Mouse (Mus musculus): Measurements from ENCODE around the gene Pglyrp2. TPM values are rescaled to one million over a fixed set of nuclear protein-coding genes. Genes with fewer than 3 reads are reported as not detected.

Gene Pglyrp2
- polyA plus RNA-seq, 1 experiment from 2014 or later: 0.07 TPM

- H3K4me1 ChIP-seq: peaks cover 24% of the 10 kb centered on the region
- no peak overlapping the region for H3K27ac ChIP-seq
- no peaks in the 10 kb centered on the region for H3K9me3 ChIP-seq
- H3K27me3 ChIP-seq (ENCODE audit: poor library complexity, severe bottlenecking): peaks cover 92% of the 10 kb centered on the region
- H3K36me3 ChIP-seq (replicated peaks): no peaks in the 10 kb centered on the region
- no peak overlapping the region for H3K4me3 ChIP-seq
- no peak for DNase-seq (ENCODE audit: extremely low spot score, low spot score)
- 88% methylated on average over 10 of the region's 10 CpGs for WGBS
Measured at GRCm38 (mm10) chr17:32393944-32394343, 30.0 kb downstream of the Pglyrp2 start.

- Histone ChIP-seq H3K4me1 (peaks cover 34% of the 10 kb centered on the region), H3K27ac (peak within 1 kb of the TSS; percentile 96), H3K27me3 (ENCODE audit: poor library complexity, severe bottlenecking) (peaks cover 54% of the 10 kb centered on the region), H3K4me3 (peak within 1 kb of the TSS; percentile 88), H3K9me3 (no peaks in the 10 kb centered on the region), H3K36me3 (replicated peaks) (peaks cover 10% of the 10 kb centered on the region)
- peak; percentile 90 for DNase-seq (ENCODE audit: extremely low spot score, low spot score)
- WGBS: 0% methylated on average over 38 of the region's 44 CpGs
Measured at GRCm38 (mm10) chr17:32389101-32389659, 34.8 kb downstream of the Pglyrp2 start, which contains the start of gene Wiz. Gene Wiz, minus strand, starts transcription at chr17:32389439.

DNA sequence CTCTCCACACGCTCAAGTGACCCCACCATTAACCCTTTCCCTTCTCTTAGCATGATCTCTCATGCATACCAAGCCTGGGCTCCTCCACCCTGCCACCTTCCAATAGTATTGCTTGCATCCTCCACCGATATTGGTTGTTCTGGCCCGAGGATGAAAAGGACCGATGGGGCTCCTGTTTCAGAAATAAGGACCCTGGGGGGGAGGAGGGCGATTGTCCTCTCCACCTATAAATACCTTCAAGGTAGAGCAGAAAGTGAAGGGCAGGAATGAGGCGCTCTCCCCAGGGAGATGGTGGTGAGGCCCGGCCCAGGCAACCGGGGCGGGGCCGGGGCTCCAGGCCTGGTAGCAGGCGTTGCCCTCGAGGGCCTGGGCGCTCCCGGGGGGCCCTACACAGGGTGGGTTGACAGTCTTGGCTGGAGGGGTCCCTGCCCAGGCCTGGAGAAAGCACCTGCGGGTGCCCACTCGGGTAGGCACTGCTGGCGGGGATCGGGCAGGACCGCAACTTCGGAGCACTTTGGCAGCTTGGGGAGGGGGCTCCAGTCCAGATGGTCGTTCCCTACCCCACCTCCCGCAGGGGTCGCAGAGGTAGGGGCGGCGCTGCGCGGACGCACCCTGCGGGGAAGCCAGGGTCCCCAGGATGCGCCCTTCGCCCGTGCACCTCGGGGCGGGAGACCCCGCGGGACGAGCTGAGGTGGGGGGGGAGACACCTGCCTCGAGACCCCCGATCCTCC, 35.4 kb downstream of the Pglyrp2 start:
- H3K4me3 ChIP-seq: peak overlapping the region; percentile 88
- peaks cover 47% of the 10 kb centered on the region for H3K27me3 ChIP-seq (ENCODE audit: poor library complexity, severe bottlenecking)
- H3K27ac ChIP-seq: peak overlapping the region; percentile 96
- DNase-seq (ENCODE audit: extremely low spot score, low spot score): peak; percentile 35
- H3K4me1 ChIP-seq: peaks cover 34% of the 10 kb centered on the region
- WGBS: under 1% methylated on average over 38 of the region's 39 CpGs
- no peaks in the 10 kb centered on the region for H3K9me3 ChIP-seq
- H3K36me3 ChIP-seq (replicated peaks): peaks cover 17% of the 10 kb centered on the region

DNA sequence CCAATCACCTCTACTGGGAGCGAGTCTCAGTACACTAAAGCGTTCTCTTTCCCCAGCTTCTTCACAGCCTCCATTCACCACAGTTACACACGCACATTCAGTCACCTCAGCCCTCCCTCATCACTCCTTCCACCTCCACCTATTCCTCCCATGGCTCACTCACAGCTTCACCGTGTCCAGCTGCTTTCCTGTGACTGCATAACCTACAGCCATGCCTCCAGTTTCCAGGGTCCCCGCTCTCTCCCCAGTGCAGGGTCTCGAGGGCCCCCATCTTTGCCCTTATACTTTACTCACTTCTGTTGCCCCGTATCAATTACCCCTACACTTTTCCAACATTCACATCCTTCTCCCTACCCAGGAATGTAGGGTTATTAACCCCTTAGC, 36.0 kb downstream of the Pglyrp2 start:
- Histone ChIP-seq H3K9me3 (no peaks in the 10 kb centered on the region), H3K27me3 (ENCODE audit: poor library complexity, severe bottlenecking) (peaks cover 42% of the 10 kb centered on the region), H3K36me3 (replicated peaks) (peaks cover 22% of the 10 kb centered on the region), H3K4me3 (peak overlapping the region; percentile 88), H3K4me1 (peaks cover 34% of the 10 kb centered on the region), H3K27ac (peak overlapping the region; percentile 96)
- WGBS: 40% methylated on average over 7 of the region's 7 CpGs
- no peak for DNase-seq (ENCODE audit: extremely low spot score, low spot score)

GRCm38 (mm10) chr17:32386659-32387432, 37.1 kb downstream of the Pglyrp2 start:
- no peak for DNase-seq (ENCODE audit: extremely low spot score, low spot score)

DNA sequence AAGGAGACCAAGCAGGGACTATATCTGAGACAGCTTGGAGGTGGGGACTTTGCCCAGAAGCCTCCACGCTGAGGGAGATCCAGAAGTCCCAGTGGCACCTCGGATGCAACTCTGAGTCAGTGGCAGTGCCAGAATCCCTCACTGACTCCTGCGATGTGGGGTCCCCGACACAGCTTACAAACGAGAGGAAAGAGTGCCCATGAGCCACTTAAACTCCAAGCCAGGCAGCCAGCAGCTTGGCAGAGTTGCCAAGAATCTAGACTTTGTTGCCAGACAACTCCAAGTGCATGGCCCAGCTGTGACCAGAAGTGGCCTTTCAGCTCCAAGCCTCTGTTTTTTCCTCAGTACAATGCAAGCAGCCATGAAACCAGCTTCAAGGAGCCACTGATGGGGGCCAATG, 40.3 kb downstream of the Pglyrp2 start:
- peaks cover 37% of the 10 kb centered on the region for H3K36me3 ChIP-seq (replicated peaks)
- no peaks in the 10 kb centered on the region for H3K9me3 ChIP-seq
- peaks cover 20% of the 10 kb centered on the region for H3K4me1 ChIP-seq
- DNase-seq (ENCODE audit: extremely low spot score, low spot score): no peak
- 85% methylated on average over 5 of the region's 5 CpGs for WGBS
- peaks cover 10% of the 10 kb centered on the region; the same call in 1 of the 2 replicates for H3K27me3 ChIP-seq (ENCODE audit: poor library complexity, severe bottlenecking)
- no peak overlapping the region for H3K27ac ChIP-seq
- no peak overlapping the region for H3K4me3 ChIP-seq

More at GRCm38 (mm10) chr17:32386659-32387432, 37.1 kb downstream of the Pglyrp2 start:
- WGBS: 71% methylated on average over 9 of the region's 9 CpGs
- H3K36me3 ChIP-seq (replicated peaks): peaks cover 32% of the 10 kb centered on the region
- H3K27ac ChIP-seq: no peak overlapping the region
- no peak overlapping the region; the same call in 1 of the 2 replicates for H3K4me3 ChIP-seq
- H3K27me3 ChIP-seq (ENCODE audit: poor library complexity, severe bottlenecking): peaks cover 30% of the 10 kb centered on the region
- H3K9me3 ChIP-seq: no peaks in the 10 kb centered on the region
- H3K4me1 ChIP-seq: peaks cover 26% of the 10 kb centered on the region

DNA sequence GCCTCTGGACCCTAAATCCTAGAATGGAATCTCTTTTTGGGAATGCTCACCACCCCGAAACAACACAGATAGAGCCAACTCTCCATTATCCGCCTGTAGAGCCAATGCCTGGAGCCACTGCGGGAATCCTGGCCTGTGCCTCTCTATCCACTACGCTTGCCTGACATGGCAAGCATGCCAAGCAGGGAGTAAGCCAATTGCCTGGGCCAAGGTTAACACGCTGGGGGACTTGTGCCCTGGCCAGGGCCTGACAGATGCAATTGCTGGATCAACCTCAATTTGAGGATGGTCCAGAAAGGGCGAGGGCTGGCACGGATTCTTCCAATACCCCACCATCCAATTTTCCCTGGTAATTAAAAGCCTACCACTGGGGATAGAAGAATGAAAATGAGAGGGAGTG, 41.4 kb downstream of the Pglyrp2 start:
- no peaks in the 10 kb centered on the region for H3K9me3 ChIP-seq
- H3K4me1 ChIP-seq: peaks cover 9% of the 10 kb centered on the region
- H3K27ac ChIP-seq: no peak overlapping the region
- H3K36me3 ChIP-seq (replicated peaks): peaks cover 47% of the 10 kb centered on the region
- H3K27me3 ChIP-seq (ENCODE audit: poor library complexity, severe bottlenecking): 0 out of 2 replicates have a peak, but pooled peaks cover 4% of the 10 kb centered on the region
- DNase-seq (ENCODE audit: extremely low spot score, low spot score): no peak
- WGBS: 93% methylated on average over 7 of the region's 7 CpGs
- no peak overlapping the region for H3K4me3 ChIP-seq

- 79% methylated on average over 2 of the region's 2 CpGs for WGBS
- Histone ChIP-seq H3K27me3 (ENCODE audit: poor library complexity, severe bottlenecking) (no peaks in the 10 kb centered on the region), H3K9me3 (no peaks in the 10 kb centered on the region), H3K4me1 (peaks cover 14% of the 10 kb centered on the region), H3K36me3 (replicated peaks) (peaks cover 47% of the 10 kb centered on the region), H3K27ac (no peak overlapping the region), H3K4me3 (no peak overlapping the region)
- no peak for DNase-seq (ENCODE audit: extremely low spot score, low spot score)
Measured at GRCm38 (mm10) chr17:32378786-32379185, 45.2 kb downstream of the Pglyrp2 start.

GRCm38 (mm10) chr17:32377137-32377536, 46.8 kb downstream of the Pglyrp2 start:
- no peak overlapping the region for H3K27ac ChIP-seq
- H3K36me3 ChIP-seq (replicated peaks): peaks cover 30% of the 10 kb centered on the region
- H3K9me3 ChIP-seq: no peaks in the 10 kb centered on the region
- H3K4me1 ChIP-seq: peaks cover 14% of the 10 kb centered on the region
- WGBS: 87% methylated on average over 9 of the region's 9 CpGs
- no peak for DNase-seq (ENCODE audit: extremely low spot score, low spot score)
- no peaks in the 10 kb centered on the region for H3K27me3 ChIP-seq (ENCODE audit: poor library complexity, severe bottlenecking)
- no peak overlapping the region for H3K4me3 ChIP-seq

GRCm38 (mm10) chr17:32376475-32376874, 47.5 kb downstream of the Pglyrp2 start:
- DNase-seq (ENCODE audit: extremely low spot score, low spot score): no peak
- Histone ChIP-seq H3K27ac (no peak overlapping the region), H3K36me3 (replicated peaks) (peaks cover 29% of the 10 kb centered on the region), H3K4me3 (no peak overlapping the region), H3K27me3 (ENCODE audit: poor library complexity, severe bottlenecking) (no peaks in the 10 kb centered on the region), H3K9me3 (no peaks in the 10 kb centered on the region), H3K4me1 (peaks cover 14% of the 10 kb centered on the region)
- 91% methylated on average over 15 of the region's 15 CpGs for WGBS

GRCm38 (mm10) chr17:32368991-32369578, 54.9 kb downstream of the Pglyrp2 start:
- peak overlapping the region; percentile 78 for H3K27ac ChIP-seq
- peaks cover 4% of the 10 kb centered on the region; the same call in 1 of the 2 replicates for H3K27me3 ChIP-seq (ENCODE audit: poor library complexity, severe bottlenecking)
- DNase-seq (ENCODE audit: extremely low spot score, low spot score): no peak
- WGBS: 7% methylated on average over 13 of the region's 17 CpGs
- peaks cover 19% of the 10 kb centered on the region for H3K4me1 ChIP-seq
- H3K36me3 ChIP-seq (replicated peaks): peaks cover 6% of the 10 kb centered on the region
- H3K9me3 ChIP-seq: no peaks in the 10 kb centered on the region
- peak overlapping the region; percentile 48 for H3K4me3 ChIP-seq

DNA sequence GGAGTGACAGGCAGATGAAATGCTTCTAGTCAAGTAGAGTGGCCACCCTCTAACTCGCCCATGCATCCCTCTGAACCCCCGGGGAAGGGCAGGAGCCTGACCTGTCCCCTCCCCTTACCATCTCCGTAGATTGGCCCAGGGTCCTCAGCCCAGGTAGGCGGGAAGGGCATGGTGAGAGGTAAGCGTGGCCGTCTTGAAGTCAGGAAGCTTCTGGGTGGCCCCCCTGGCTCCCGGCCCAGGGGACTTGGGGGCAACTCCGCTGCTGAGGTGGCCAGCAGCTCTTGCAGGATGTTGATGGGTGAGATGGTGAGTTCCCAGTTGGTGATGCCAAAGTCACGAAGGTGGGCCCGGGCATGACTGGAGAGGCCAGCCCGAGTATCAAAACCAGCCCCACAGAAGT, 56.3 kb downstream of the Pglyrp2 start:
- 87% methylated on average over 11 of the region's 11 CpGs for WGBS
- Histone ChIP-seq H3K4me1 (peaks cover 29% of the 10 kb centered on the region), H3K9me3 (no peaks in the 10 kb centered on the region), H3K36me3 (replicated peaks) (peaks cover 8% of the 10 kb centered on the region), H3K4me3 (peak overlapping the region; percentile 14; the same call in 1 of the 2 replicates), H3K27ac (no peak overlapping the region), H3K27me3 (ENCODE audit: poor library complexity, severe bottlenecking) (peaks cover 4% of the 10 kb centered on the region; the same call in 1 of the 2 replicates)
- peak; percentile 13 for DNase-seq (ENCODE audit: extremely low spot score, low spot score)
